Mouse (Mus musculus): ENCODE data around the gene Plekhg5.

DNA sequence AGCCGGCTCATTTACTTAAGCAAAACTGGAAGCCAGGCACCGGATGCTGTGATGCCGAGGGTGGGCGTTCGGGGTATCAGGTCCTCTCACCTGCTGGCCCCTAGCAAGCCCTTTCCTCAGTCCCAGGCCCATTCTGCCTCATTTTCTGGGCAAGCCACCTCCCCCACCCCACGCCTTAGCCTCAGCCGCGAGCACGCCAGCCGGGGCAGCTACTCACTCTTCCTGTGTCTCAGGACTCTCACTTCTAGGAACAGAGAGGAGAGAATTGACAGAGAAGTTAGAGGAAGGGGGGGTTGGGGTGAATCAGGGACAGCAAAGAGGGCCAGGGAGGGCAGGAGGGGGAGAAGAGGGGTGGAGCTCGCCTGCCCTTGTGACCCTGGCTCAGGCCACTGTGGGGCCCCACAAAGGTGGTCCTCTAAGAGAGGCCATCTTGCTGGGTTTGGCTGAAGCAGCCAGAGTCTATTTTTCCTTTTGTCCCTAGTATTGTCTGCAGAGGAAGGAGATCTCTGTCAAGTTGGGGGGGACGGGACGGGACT is 57.2 kb downstream of the Plekhg5 start:
- TF ChIP-seq MAX (IDR thresholded peaks at IDR 0.05; ENCODE audit: low read depth) (no peak), MYOD1 (IDR thresholded peaks at IDR 0.05; ENCODE audit: control insufficient read depth in 1 of 3, insufficient read length in 2 of 3, low read depth in 2 of 3) (no peak), POLR2A (IDR thresholded peaks at IDR 0.05; ENCODE audit: insufficient read length, low read depth) (no peak), USF1 (IDR thresholded peaks at IDR 0.05; ENCODE audit: low read depth) (no peak), TCF12 (IDR thresholded peaks at IDR 0.05; ENCODE audit: insufficient read depth, poor library complexity, severe bottlenecking) (no peak), E2F4 (IDR thresholded peaks at IDR 0.05; ENCODE audit: insufficient read depth) (no peak), POLR2AphosphoS2 (IDR thresholded peaks at IDR 0.05; ENCODE audit: insufficient read length, low read depth) (no peak), MYOG (IDR thresholded peaks at IDR 0.05; ENCODE audit: control insufficient read depth in 1 of 3, insufficient read depth in 1 of 3, insufficient read length in 2 of 3, low read depth in 2 of 3) (no peak), CEBPB (IDR thresholded peaks at IDR 0.05; ENCODE audit: insufficient read depth, poor library complexity, severe bottlenecking) (no peak), TCF3 (IDR thresholded peaks at IDR 0.05; ENCODE audit: insufficient read length, low read depth) (no peak), REST (IDR thresholded peaks at IDR 0.05; ENCODE audit: insufficient read depth, insufficient read length) (no peak), SRF (IDR thresholded peaks at IDR 0.05; ENCODE audit: control insufficient read depth, insufficient read length, low read depth) (no peak)
